Mouse (Mus musculus) ovary, adult 18-20 months (tissue): ENCODE data around the gene Eif4a2.
A peak's percentile ranks its signal among the peaks of the same experiment; 100 is the strongest.
"Not testable (repeated sequence)": the region's sequence is repeated elsewhere in the genome, so short reads cannot be mapped to it uniquely, and the experiment has no call there.

Experiments used
- DNase-seq: peaks from one replicate; pipeline ENCODE4 v3.0.0; 2022; ENCODE audit warnings: low spot score, mixed read lengths

Gene Eif4a2

DNA sequence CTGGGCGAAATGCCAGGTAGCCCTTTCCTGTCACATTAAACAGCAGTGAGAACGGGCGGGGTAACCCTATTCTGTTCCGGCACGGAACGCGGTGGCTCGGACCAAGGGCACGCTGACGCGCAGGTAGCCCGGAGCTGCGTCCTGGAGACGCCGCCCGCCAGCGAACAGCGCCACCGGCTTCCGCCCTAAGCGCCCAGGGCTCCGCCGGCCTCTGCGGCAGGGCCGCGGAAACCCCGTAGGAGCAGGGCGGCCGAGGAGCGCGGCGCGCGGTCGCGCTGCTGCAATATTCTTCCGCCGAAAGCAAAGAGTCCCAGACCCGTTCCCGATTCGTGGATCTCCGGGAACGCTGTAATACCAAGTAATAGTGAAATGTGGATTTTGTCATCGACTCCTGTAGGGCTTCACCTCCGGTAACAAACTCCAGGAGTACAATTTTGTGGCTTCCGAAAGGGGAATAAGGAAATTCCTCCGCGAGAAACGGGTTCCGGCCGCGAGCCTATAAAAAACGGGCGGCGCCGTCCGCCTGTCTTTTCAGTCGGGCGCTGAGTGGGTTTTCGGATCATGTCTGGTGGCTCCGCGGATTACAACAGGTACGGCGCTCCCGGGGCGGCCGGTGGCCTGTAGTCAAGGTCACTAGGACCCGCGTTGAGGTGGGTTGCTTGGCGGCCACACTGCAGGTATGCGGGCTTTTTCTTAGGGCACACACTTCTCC, at the start of gene Eif4a2:
Eif4a2 (plus strand) TSS at position 214 of the 712 bp plus-strand sequence.
- peak; percentile 84 for DNase-seq

DNA sequence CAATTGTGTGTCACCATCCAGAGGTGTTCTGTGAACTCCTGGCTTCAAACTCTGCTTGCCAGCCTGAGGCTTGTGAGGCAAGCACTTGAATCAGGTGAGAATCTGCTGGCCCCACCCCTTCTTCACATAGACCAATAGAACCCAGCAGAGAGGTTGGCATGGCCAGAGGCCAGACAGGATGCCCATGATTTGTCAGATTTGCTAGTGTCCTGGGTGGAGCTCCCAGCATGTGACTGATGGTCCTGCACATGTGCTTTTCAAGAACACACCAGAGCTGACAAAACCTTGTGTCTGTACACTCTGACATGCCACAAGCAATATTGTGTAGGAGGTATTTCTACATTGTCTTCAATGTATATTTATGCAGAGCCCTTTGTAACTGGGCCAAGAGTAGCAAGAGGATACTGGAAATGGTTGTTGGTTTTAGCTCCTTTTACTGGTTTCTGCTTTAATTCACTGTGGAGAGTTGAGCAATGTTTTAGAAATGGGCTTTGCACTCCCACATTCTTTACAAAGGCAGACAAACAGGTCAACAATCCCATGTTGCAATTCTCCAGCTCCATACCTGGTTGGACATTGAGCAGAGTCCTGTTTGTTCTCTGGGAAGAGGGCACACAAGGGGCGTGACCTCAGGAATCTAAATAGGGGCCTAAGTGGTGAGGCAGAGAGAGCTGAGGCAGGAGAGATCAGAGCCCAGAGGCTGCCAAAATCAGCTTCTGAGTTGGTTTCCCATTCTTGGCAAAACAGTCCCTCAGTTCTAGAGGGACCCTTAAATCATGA, 49.4 kb upstream of the Eif4a2 start, which contains the start of gene Kng1:
Kng1 (plus strand) TSS at position 198 of the 780 bp plus-strand sequence.
- not testable (repeated sequence) for DNase-seq

DNA sequence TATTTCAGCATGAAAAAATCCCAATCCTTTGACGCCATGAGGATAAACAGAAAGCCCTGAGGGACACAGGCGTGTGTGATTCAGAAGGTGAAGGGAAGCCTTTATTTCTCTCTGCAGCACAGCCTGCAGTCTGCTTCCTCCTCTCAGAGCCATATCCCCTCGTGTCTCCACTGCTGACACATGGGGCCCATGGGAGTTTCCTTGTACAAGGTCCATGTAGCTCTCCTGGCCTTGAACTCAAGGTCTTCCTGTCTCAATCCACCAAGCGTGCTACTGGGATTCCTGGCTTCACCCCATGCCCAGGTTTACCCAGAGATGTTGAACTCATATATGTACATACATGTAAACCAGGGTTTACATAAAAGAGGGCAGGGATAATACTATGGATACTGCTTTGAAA, 47.6 kb upstream of the Eif4a2 start:
- DNase-seq = not testable (repeated sequence)

GRCm38 (mm10) chr16:23060781-23061325, 46.4 kb upstream of the Eif4a2 start:
- not testable (repeated sequence) for DNase-seq

DNA sequence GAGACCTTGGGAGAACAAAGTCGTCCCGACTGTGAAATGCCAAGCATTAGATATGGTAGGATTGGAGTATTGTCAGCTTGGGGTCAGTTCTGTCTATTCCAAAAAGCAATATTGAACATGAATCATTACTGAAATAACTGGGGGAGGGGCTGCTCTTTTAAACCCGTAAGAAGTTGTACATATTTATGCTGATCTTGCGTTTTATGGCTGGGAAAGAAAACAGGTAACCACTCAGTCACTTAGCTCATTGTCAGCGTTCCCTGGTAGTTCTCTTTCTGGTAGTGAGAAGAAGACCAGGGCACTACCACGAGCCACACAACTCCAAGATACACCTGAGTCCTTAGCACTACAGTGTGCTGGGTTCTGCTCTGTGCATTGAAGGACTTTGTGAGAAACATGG, 29.7 kb upstream of the Eif4a2 start:
- DNase-seq = not testable (repeated sequence)

DNA sequence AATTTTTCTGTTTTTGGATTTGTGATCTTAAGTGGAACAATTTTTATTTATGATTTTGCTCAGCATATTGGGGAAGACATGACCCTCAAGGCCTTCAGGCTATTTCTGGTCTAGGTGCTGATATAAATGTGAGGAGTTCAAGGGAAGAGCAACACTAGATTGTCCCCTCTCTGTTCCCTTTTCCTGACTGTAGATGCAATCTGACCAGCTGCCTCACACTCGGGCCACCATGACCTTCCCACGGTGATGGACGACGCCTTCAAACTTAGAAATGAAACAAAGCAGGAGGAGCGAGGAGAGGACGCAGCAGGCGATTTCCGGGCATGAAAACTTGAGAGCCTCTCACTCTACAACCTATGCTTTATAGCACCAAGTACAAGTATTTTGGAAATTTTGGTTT, 20.1 kb upstream of the Eif4a2 start:
- DNase-seq = not testable (repeated sequence)

GRCm38 (mm10) chr16:23087712-23088111, 19.5 kb upstream of the Eif4a2 start:
- DNase-seq = not testable (repeated sequence)

DNA sequence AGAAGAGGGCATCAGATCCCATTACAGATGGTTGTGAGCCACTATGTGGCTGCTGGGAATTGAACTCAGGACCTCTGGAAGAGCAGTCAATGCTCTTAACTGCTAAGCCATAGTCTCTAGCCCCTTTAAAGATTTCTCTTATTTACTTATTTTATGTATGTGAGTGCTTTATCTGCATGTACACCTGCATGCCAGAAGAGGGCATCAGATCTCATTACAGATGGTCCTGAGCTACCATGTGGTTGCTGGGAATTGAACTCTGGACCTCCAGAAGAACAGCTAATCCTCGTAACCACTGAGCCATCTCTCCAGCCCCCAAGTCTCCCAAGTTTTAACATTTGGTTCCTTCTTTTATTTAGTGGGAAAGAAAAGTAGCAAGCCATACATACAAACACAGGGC, 18.8 kb upstream of the Eif4a2 start:
- not testable (repeated sequence) for DNase-seq

DNA sequence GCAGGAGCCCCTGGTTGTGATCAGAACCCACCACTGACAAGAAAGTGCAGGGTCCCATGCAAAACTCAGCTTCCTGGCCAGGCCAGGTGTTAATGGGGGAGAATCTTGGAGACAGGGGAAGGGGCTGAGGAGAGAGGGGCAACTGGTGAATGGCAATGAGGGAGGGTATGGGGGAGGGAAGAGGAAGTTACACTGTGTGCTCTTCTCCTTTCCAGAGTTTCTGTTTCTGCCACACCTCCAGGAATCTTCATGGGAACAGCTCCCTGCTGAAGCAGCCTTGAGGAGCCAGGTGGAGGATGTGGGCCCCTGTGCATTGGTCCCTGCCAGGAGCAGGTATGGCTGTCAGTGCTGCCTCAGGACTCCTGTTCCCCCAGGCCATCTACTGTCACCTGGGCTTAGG, 15.9 kb upstream of the Eif4a2 start:
- DNase-seq = not testable (repeated sequence)

- no peak for DNase-seq
Observed at GRCm38 (mm10) chr16:23093321-23093953, 13.8 kb upstream of the Eif4a2 start.

DNA sequence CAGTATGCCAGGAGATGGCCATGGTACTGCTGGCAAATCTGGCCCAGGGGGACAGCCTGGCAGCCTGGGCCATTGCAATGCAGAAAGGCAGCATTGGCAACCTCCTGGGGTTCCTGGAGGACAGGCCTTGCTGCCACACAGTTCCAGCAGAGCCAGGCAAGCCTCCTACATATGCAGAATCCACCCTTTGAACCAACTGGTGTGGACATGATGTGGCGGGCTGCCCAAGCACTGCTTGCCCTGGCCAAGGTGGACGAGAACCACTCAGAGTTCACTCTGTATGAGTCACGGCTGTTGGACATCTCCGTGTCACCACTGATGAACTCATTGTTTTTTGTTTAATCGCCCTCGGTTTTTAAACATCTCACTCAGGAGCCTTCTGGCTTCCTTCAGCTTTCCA, 13.1 kb upstream of the Eif4a2 start:
- DNase-seq = no peak

- not testable (repeated sequence) for DNase-seq
Observed at GRCm38 (mm10) chr16:23095581-23095980, 11.7 kb upstream of the Eif4a2 start.

DNA sequence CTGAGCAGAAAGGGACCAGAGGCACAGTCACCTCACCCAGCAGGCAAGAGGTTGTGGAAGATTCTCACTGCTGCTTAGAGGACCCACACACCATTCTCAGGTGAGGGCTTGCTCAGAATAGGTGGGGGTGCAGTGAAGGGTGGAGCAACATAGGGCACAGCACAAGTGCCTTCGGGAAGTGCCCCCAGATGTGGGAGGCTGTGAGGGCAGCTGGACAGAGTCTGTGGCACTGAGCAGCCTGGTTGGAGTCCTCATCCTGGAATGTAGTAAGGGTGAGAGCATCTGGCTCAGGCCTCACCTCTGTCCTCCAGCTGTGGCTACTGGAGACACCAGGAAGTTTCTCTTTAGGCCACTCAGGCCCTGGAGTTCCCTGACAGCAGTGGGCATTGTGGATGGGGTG, 10.4 kb upstream of the Eif4a2 start:
- not testable (repeated sequence) for DNase-seq

DNA sequence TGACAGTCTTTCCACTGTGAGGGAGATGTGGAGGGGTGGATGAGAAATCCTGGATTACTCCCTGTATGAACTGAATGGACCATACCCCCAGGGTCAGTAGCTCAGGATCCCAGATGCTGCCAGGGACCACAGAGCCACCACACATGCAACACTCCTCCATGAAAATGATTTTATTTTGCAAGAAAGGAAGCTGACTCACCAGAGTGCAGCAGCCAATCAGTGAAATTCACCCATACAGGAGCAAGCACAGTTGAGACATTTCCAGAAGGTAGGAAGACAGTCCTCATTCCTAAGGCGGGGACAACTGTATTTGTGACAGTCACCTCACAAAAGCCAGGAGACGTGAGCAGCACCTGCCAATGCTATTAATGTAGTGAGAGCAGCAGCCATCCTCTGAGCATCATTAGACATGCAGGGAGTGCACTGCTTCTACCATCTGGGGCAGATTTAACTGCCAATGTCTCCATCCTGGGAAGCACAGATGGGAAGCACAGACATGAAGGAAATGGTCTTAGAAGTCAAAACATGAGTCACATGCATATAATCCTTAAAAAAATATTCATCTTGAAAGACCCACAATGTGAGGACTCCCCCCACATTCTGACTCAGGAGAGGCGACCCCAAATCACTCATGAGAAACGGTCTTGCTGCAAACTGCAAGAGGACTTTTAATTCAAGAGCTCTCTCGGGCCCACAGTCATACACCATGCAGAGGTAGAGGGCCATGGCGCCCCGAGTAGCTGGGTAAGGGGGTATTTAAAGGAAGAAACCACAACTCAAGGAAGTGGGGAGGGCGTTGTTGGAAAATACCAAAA, 9.7 kb upstream of the Eif4a2 start:
- DNase-seq = not testable (repeated sequence)

GRCm38 (mm10) chr16:23098105-23098452, 9.2 kb upstream of the Eif4a2 start:
- DNase-seq = not testable (repeated sequence)

GRCm38 (mm10) chr16:23099632-23100031, 7.6 kb upstream of the Eif4a2 start:
- DNase-seq = no peak

DNA sequence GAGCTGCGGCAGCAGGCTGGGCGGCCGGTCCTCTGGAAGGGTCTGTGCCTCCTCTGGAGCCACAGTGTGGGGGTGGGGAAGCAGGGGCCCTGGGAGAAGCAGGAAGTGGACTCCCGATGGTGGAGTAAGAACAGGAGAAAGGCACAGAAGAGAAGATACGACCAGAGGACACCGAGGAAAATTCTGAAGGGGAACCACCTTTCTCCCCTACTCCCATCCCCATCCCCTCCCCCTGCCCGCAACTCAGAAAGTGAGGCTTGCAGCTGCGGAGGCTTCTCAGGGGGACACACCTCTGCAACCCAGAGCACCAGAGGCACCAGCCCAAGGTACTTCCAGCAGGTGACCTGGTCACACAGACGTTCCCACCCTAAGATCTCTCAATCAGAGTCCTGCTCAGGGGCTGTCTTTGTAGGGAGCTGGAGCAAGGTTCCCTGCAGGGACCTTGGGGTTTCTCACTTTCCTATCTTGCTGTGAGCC, 7.1 kb upstream of the Eif4a2 start:
- no peak for DNase-seq

- no peak for DNase-seq
Observed at GRCm38 (mm10) chr16:23100613-23101012, 6.6 kb upstream of the Eif4a2 start.

DNA sequence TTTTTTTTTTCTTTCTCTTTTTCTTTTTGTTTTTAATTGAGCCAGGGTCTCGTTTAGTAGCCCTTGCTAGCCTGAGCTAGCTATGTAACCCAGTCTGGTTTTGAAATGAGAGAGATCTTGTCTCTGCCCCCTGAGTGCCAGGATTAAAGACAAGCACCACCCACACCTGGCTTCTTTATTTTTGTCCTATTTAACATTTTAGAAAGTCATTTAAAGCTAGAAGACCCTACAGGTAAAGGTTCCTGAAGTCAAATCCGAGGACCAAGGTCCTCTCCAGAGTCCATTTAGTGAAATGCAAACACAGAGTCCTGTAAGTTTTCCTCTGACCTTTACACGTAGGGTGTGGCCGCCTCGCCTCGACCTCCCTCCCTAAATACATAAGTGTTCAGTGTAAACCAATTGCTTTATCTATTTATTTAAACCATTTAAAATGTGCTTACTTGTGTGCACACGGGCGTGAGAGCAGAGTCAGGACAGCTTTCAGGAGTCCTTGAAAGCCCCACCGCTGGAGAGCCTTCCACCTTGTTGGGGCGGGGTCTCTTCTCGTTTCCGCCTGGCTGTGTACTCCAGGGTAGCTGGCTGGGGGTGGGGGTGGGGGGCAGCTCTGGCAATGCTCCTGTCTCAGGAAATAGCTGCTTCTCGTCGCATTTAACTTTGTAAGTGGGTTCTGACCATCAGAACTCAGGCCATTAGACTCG, 4.8 kb upstream of the Eif4a2 start:
- DNase-seq = no peak

DNA sequence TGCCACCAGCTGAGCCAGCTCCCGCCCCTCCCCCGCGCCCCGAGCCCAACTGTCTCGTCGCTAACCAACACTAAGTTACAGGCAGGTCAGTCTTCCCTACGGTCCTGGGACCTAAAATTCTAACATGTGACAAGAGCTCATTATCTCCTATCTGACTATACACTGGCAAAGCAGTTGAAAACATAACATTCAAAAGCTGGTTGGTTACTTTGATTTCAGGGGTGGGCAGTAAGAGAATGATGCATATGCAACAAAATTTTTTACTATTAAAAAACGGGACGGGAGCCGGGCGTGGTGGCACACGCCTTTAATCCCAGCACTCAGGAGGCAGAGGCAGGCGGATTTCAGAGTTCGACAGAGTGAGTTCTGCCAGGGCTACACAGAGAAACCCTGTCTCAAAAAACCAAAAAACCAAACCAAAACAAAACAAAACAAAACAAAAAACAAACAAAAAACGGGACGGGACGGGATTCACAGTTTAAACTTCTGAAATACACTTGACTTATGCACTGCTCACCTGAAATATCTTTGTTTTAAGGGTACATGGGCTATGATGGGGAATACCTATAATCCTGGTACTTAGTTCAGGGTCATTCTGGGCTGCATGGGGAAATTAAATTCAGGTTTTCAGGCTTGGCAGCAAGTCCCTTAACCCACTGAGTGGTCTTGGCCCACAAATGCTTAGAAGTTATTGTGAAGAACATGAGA, 4.1 kb upstream of the Eif4a2 start:
- no peak for DNase-seq
